Mouse (Mus musculus): ENCODE measurements around the gene Nif3l1.

- TF ChIP-seq POLR2A (IDR thresholded peaks at IDR 0.05; ENCODE audit: low read depth, low read length) (no peak), CTCF (IDR thresholded peaks at IDR 0.05; ENCODE audit: borderline replicate concordance, insufficient read depth, low read length) (no peak)
Measured at GRCm38 (mm10) chr1:58503134-58503533, 58.2 kb downstream of the Nif3l1 start.
